Mouse (Mus musculus): ENCODE measurements at regions not wholly inside any gene's neighbourhood (a gene's known extent, or its start where the extent isn't known, plus 50 kb on each side); places are given as distances from the start of the nearest gene placed in this dataset.

- no peak for DNase-seq (ENCODE audit: low spot score in 2 of 2)
Observed at GRCm38 (mm10) chr2:159354247-159354646, 559.6 kb downstream of the Dhx35 start.

- DNase-seq (ENCODE audit: low spot score in 2 of 2), result no peak
Observed at GRCm38 (mm10) chr2:159356503-159356902, 561.9 kb downstream of the Dhx35 start.

DNA sequence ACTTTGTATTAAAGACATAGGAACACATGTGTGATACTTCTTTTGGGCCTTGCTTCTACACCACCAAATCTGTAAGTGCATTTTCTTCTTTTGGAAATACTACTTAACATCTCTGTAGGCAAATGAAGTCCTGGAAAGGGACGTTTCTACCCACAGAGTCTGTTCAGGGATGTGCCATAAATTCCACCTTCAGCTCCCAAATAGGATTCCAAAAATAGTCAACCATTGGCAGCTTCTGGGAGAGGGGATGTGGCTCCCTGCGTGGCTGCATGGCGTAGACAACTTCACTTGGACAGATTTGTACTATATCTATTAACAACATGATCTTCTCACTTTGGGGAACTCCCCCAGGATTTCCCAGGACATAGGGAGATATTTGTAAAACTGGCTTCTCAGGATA lies 566.8 kb downstream of the Dhx35 start:
- DNase-seq (ENCODE audit: low spot score in 2 of 2), result no peak

DNA sequence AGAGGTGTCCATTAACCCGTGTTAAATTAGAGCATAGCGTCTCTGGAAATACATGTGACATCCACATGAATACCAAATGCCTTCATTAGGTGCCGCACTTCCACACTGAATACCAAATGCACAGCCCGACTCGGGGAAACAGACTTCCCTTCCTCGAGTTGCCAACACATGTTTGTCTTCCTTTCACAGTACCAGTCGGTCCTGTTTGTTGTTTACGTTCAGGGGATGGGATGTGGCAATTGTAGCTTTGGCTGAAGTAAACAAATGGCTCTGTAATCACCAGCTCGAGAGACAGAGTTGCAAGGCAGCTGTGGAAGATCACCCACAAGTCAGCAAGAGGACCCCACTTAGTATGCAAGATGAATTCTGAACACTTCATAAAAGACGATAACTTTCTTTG lies 598.3 kb downstream of the Dhx35 start:
- no peak for DNase-seq (ENCODE audit: low spot score in 2 of 2)

GRCm38 (mm10) chr2:159401421-159402100 lies 607.0 kb downstream of the Dhx35 start:
- no peak for DNase-seq (ENCODE audit: low spot score in 2 of 2)

GRCm38 (mm10) chr2:159404940-159405339 lies 610.3 kb downstream of the Dhx35 start:
- DNase-seq (ENCODE audit: low spot score in 2 of 2), result no peak

GRCm38 (mm10) chr2:159414599-159414998 lies 620.0 kb downstream of the Dhx35 start:
- no peak for DNase-seq (ENCODE audit: low spot score in 2 of 2)

GRCm38 (mm10) chr2:159418371-159418940 lies 623.8 kb downstream of the Dhx35 start:
- no peak for DNase-seq (ENCODE audit: low spot score in 2 of 2)

- DNase-seq (ENCODE audit: low spot score in 2 of 2), result no peak
Observed at GRCm38 (mm10) chr2:159422281-159422937, 627.8 kb downstream of the Dhx35 start.

GRCm38 (mm10) chr2:159428201-159428600 lies 633.6 kb downstream of the Dhx35 start:
- no peak for DNase-seq (ENCODE audit: low spot score in 2 of 2)

DNA sequence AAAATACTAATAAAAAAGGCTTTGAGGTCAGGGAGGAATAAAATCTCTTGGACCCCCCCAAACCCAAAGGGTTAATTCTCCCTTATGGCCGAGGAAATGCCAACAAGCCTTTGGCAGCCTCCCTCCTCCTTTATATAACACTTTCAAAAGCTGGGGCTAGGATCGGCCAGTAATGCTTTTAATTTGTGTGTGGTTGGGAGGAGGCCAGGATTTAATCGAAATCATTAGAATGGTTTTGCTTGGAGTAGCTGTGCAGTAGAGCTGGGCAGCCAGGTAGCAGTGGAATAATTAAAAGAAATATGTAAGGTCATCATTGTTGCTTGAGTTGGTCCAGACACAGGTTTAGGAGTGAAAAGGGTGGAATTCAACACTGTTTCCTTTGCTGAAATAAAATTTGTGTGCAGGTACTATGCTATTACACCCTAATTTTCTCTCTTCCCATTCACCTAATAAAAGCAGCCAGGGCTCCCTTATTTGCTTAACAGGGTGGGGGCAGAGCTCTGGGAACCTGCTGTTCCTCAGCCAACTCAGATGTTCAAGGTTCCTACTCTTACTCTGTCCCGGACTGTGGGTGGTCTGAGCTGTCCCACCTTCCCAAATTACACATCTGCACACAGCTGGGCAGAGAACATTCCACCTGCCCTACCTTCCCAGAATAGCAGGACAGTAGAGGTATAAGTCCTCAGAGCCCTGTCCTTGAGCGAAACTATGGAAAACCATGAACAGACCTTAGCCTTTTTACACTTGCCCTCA lies 636.1 kb downstream of the Dhx35 start:
- DNase-seq (ENCODE audit: low spot score in 2 of 2), result no peak

DNA sequence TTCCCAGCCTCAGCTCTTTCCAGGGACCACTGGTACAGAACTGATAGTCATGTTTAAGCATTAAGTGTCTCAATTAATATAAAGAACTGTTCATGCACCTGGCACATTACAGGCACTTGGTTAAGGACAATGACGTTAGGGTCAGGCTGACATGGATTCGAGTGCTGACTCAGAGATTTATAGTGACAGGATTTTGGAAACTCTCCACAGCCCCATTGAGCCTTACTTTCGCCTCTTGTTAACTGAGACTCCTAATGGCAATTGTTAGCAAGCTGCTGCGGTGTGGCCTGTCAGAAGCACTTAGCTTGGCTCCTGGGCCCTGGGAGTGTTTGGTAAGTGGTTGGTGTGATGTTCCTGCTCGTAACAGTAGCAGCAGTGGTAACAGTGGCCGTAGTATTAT lies 644.4 kb downstream of the Dhx35 start:
- no peak for DNase-seq (ENCODE audit: low spot score in 2 of 2)

DNA sequence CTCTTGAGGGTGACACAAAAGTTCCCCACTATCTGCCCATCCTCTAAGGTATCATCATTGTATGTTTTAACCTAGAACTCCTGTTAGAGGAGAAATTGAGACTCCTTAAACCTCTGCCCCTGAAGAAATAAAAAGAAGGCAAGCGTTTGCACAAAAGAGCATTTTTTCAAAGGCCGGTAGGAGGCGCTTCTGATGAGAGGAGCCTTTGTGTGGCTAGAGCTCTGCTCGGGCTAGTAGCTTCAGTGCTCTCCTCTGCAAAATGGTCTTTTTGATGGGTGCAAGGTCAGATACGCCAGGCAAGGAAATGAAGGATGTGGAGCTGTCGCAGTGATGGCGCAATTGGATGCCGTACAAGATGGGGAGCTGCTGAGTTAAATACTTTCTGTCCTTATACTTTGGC lies 649.0 kb downstream of the Dhx35 start:
- DNase-seq (ENCODE audit: low spot score in 2 of 2), result no peak

GRCm38 (mm10) chr2:159446434-159446833 lies 651.8 kb downstream of the Dhx35 start:
- DNase-seq (ENCODE audit: low spot score in 2 of 2), result no peak

DNA sequence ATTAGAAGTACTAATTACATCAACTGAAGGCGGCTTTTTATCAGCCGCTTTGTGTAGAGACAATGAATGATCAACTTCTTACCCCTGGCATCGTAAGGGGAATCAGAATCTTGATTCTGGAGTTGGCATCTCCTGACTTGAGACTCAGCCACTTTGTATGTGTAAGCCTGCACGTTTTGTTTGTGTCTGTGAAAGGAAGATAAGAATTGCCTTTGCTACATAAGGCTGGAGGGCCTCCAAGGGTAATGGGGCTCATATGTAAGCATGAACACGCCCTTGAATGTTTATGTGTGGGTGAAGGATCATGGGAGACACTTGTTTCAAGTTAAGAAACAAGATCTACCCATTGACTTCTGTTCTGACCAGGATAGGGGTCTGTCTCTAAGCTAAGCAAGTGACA lies 652.3 kb downstream of the Dhx35 start:
- DNase-seq (ENCODE audit: low spot score in 2 of 2), result no peak

- no peak for DNase-seq (ENCODE audit: low spot score in 2 of 2)
Observed at GRCm38 (mm10) chr2:159448976-159449375, 654.4 kb downstream of the Dhx35 start.

GRCm38 (mm10) chr2:159451439-159451838 lies 656.8 kb downstream of the Dhx35 start:
- DNase-seq (ENCODE audit: low spot score in 2 of 2), result no peak

- DNase-seq (ENCODE audit: low spot score in 2 of 2), result no peak
Observed at GRCm38 (mm10) chr2:159481399-159482080, 686.9 kb downstream of the Dhx35 start.

GRCm38 (mm10) chr2:159491090-159491489 lies 696.5 kb downstream of the Dhx35 start:
- DNase-seq (ENCODE audit: low spot score in 2 of 2), result no peak

DNA sequence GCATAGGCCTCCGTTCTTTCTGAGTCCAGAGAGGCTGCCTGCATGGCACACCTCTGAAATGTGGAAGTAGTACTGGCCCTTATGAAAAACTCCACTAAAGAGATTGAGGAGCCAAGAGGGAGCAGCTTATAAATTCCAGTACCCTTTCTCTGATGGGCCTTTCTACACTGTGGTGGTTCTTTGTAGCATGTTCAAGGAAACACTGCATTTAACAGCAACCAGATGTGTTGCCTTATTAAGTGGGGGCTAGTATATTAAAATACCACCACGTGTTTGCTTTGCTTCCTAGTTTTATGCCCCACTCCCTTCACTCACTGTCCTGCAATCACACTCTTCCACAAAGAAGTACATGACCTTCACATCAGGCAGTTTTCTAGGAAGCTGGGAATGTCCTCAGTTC lies 704.1 kb downstream of the Dhx35 start:
- DNase-seq (ENCODE audit: low spot score in 2 of 2), result no peak

DNA sequence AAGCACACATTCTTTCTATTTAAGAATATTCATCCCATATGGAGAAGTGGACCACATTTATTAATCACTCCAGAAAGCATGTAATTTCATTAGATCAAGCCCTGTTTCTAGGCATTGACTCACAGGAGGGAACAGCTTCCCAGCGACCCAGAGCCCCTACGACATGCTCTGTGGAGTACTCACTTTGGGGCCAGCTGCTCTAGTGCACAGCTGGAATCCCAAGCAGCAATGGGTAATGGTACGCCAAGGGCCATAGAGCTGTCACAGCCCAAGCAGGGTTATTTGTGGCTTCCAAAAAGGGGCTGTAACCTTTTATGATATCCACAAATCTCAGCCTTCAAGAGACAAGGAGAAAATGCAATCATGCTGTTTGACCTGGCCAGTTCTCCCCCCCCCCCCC lies 706.4 kb downstream of the Dhx35 start:
- no peak for DNase-seq (ENCODE audit: low spot score in 2 of 2)

GRCm38 (mm10) chr2:159519066-159519465 lies 724.5 kb downstream of the Dhx35 start:
- no peak for DNase-seq (ENCODE audit: low spot score in 2 of 2)

Measured in spleen, postnatal 4 days (tissue).